Mouse (Mus musculus): Measurements from ENCODE around the gene Cog5. TPM values are rescaled to one million over a fixed set of nuclear protein-coding genes. Genes with fewer than 3 reads are reported as not detected.
A peak's percentile ranks its signal among the peaks of the same experiment; 100 is the strongest.

Cog5 gene
- total and polyA plus RNA-seq, 3 experiments = 27.1 to 28.4 TPM; not detected in 1

DNA sequence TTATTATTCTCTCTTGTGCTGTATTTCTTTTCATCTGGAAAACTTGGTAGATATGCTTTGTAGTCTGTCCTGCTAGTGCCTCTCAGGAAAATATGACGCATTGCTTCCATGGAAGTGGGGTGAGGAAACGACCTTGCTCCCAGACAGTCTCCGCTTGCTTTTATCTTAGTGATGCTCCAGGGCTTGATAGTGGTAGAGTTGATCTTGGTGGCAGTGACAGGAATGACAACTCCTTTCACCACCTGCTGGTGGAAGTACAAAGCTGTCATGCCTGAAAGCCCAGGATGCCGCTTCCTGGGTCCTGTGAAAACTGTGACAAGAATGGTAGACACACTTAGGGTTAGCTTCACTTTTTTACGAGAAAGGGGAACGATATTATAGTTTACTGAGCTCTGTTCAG lies 49.2 kb downstream of the Cog5 start:
- DNase-seq (ENCODE audit: low read depth, low spot score) = peak; percentile 31
- H3K36me3 ChIP-seq (ENCODE audit: control insufficient read depth in 1 of 2, insufficient read depth in 2 of 2, low read length in 2 of 2) = no peaks in the 10 kb centered on the region

DNA sequence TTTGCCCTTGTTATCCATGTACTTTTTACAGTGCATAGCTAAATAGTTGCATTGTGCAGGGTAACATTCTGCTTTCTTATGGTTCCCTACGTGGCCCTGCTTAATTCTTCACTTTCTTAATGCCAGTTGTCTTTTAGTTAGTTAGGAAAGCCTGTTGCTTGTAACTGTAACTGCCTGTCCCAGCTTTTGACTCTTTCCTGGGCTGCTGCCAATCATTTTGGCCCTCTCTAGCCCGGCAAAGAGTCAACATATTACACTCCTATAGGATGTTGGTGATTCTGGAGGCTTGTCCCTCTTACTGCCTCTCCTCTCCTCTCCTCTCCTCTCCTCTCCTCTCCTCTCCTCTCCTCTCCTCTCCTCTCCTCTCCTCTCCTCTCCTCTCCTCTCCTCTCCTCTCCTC lies 51.5 kb downstream of the Cog5 start:
- no peaks in the 10 kb centered on the region for H3K9me3 ChIP-seq (replicated peaks; ENCODE audit: insufficient read depth, low read length)
- H3K79me2 ChIP-seq (ENCODE audit: control insufficient read depth, insufficient read depth, low read length, poor library complexity) = no peaks in the 10 kb centered on the region; the same call in 1 of the 2 replicates
- H3K4me1 ChIP-seq (ENCODE audit: control insufficient read depth in 1 of 2, insufficient read depth in 2 of 2, low read length in 2 of 2) = peaks cover 4 to 6% of the 10 kb centered on the region in 2 experiments; a peak in 3 of 4 replicates
- no peaks in the 10 kb centered on the region for H3K27me3 ChIP-seq (ENCODE audit: control insufficient read depth in 1 of 2, insufficient read depth in 2 of 2, low read length in 2 of 2)
- no peak overlapping the region for H3K27ac ChIP-seq (ENCODE audit: control insufficient read depth, low read depth, low read length)
- H3K36me3 ChIP-seq (ENCODE audit: control insufficient read depth in 1 of 2, insufficient read depth in 2 of 2, low read length in 2 of 2) = peaks cover 0 to 5% of the 10 kb centered on the region in 2 experiments; a peak in 2 of 4 replicates
- TF ChIP-seq MEF2A (IDR thresholded peaks at IDR 0.05; ENCODE audit: extremely low read depth, insufficient replicate concordance, low read depth, low read length, poor library complexity, severe bottlenecking) = no peak
- TF ChIP-seq POLR2AphosphoS2 (IDR thresholded peaks at IDR 0.05; ENCODE audit: low read length) = no peak
- TF ChIP-seq MAFK (IDR thresholded peaks at IDR 0.05; ENCODE audit: borderline replicate concordance, low read depth, low read length) = no peak
- no peak for TF ChIP-seq USF2 (IDR thresholded peaks at IDR 0.05; ENCODE audit: borderline replicate concordance in 1 of 2, insufficient read depth in 1 of 2, low read depth in 1 of 2, low read length in 2 of 2)
- TF ChIP-seq SMC3 (IDR thresholded peaks at IDR 0.05; ENCODE audit: low read depth, low read length) = no peak
- no peak for TF ChIP-seq ETS1 (IDR thresholded peaks at IDR 0.05; ENCODE audit: low read depth, low read length)
- no peak for TF ChIP-seq MYB (IDR thresholded peaks at IDR 0.05; ENCODE audit: low read depth, low read length)
- H3K4me3 ChIP-seq (ENCODE audit: control insufficient read depth in 1 of 2, insufficient read depth in 1 of 2, low read depth in 2 of 2, low read length in 2 of 2) = no peak overlapping the region
- DNase-seq (ENCODE audit: low read depth, low spot score) = no peak
- H3K9ac ChIP-seq (ENCODE audit: control insufficient read depth, low read depth, low read length, poor library complexity, severe bottlenecking) = no peak overlapping the region

More for the DNA sequence above, 49.2 kb downstream of the Cog5 start:
- TF ChIP-seq UBTF (IDR thresholded peaks at IDR 0.05; ENCODE audit: borderline replicate concordance, insufficient read depth, low read depth, low read length) = no peak
- TF ChIP-seq POLR2AphosphoS2 (IDR thresholded peaks at IDR 0.05; ENCODE audit: low read length) = no peak
- no peak for TF ChIP-seq TAL1 (IDR thresholded peaks at IDR 0.05; ENCODE audit: low read length)
- TF ChIP-seq NRF1 (IDR thresholded peaks at IDR 0.05; ENCODE audit: insufficient read depth, low read depth, low read length, poor library complexity, severe bottlenecking) = no peak
- peak; percentile 29 for TF ChIP-seq SMC3 (IDR thresholded peaks at IDR 0.05; ENCODE audit: low read depth, low read length)
- no peak for TF ChIP-seq TBP (IDR thresholded peaks at IDR 0.05; ENCODE audit: low read depth, low read length)
- peak in 1 of 3 experiments; percentile 18; a peak in 1 of 6 replicates for TF ChIP-seq CTCF (IDR thresholded peaks at IDR 0.05 in 2 of 3, conservative IDR thresholded peaks at IDR 0.05 in 1 of 3; ENCODE audit: control insufficient read depth in 1 of 3, insufficient read depth in 1 of 3, low read depth in 2 of 3, low read length in 3 of 3, poor library complexity in 1 of 3, severe bottlenecking in 1 of 3)
- no peak for TF ChIP-seq ELF1 (IDR thresholded peaks at IDR 0.05; ENCODE audit: low read depth, low read length)
- TF ChIP-seq USF1 (IDR thresholded peaks at IDR 0.05; ENCODE audit: low read depth, low read length) = no peak
- no peak for TF ChIP-seq ZKSCAN1 (IDR thresholded peaks at IDR 0.05; ENCODE audit: low read depth, low read length)
- TF ChIP-seq RCOR1 (IDR thresholded peaks at IDR 0.05; ENCODE audit: low read depth, low read length) = no peak
- Histone ChIP-seq H3K4me1 (ENCODE audit: control insufficient read depth in 1 of 2, insufficient read depth in 2 of 2, low read length in 2 of 2) (peaks cover 0 to 4% of the 10 kb centered on the region in 2 experiments; a peak in 1 of 4 replicates), H3K9ac (ENCODE audit: control insufficient read depth, low read depth, low read length, poor library complexity, severe bottlenecking) (no peak overlapping the region), H3K9me3 (replicated peaks; ENCODE audit: insufficient read depth, low read length) (no peaks in the 10 kb centered on the region), H3K4me3 (ENCODE audit: control insufficient read depth in 1 of 2, insufficient read depth in 1 of 2, low read depth in 2 of 2, low read length in 2 of 2) (no peak overlapping the region), H3K79me2 (ENCODE audit: control insufficient read depth, insufficient read depth, low read length, poor library complexity) (no peaks in the 10 kb centered on the region; the same call in 1 of the 2 replicates), H3K27me3 (ENCODE audit: control insufficient read depth in 1 of 2, insufficient read depth in 2 of 2, low read length in 2 of 2) (no peaks in the 10 kb centered on the region), H3K27ac (ENCODE audit: control insufficient read depth, low read depth, low read length) (no peak overlapping the region)
